Mouse (Mus musculus): ENCODE data around the gene Olfr138. TPM values are rescaled to one million over a fixed set of nuclear protein-coding genes. Genes with fewer than 3 reads are reported as not detected.

Gene Olfr138
- not detected in 2 replicates for polyA plus RNA-seq (2016; fragmentation: Nextera tagmentation; extraction: Ambion mirVana)

DNA sequence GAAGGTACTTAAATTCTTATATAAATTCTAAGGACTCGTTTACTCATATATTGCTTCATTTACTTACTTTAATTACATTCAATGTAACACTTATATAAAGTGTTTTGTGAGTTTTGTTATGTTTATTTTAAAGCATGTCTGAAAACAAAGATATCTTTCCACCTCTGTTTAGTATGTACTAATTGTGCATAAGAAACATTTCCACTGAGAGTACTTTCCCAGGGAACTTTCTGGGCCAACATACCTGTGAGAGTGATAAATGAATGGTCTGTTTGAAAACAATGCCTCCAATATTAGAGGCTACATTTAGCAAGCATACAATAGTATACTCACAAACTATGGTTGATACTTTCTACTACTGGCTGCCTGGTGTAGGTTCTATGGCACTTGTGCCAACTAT lies at the start of gene Olfr138:
Gene Olfr138 (plus strand): TSS at position 301 of the 400 bp plus-strand sequence.
- 88% methylated on average over 1 of the region's 1 CpGs for WGBS
- Histone ChIP-seq H3K4me3 (no peak within 1 kb of the TSS), H3K4me1 (no peaks in the 10 kb centered on the region), H3K27me3 (ENCODE audit: poor library complexity, severe bottlenecking) (no peaks in the 10 kb centered on the region), H3K9me3 (peaks cover 15% of the 10 kb centered on the region; the same call in 1 of the 2 replicates), H3K27ac (no peak within 1 kb of the TSS), H3K36me3 (replicated peaks) (no peaks in the 10 kb centered on the region)
- no peak for DNase-seq (ENCODE audit: extremely low spot score, low spot score)

DNA sequence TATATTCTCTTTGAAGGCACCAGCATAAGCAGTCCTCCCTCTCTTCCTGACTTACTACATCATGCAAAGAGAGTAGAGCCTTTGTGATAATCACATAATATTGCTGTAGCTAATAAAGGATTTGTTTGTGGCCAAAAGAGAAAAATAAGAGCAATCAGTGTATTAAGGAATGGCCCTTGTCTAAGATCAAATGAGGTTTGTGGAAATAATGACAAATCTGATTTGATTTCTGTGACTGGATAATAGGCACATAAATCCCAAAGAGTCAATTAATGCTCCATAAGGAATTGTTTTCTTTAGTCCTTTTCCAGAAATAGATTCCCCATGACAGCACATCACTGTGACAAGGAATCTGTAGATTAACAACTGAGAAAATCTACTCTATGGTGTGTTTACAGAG lies 46.6 kb downstream of the Olfr138 start, which contains the start of gene Olfr137:
Gene Olfr137 (minus strand): TSS at position 101 of the 400 bp plus-strand sequence.
- Histone ChIP-seq H3K27me3 (ENCODE audit: poor library complexity, severe bottlenecking) (no peaks in the 10 kb centered on the region), H3K36me3 (replicated peaks) (no peaks in the 10 kb centered on the region), H3K9me3 (peaks cover 12% of the 10 kb centered on the region), H3K27ac (no peak within 1 kb of the TSS), H3K4me1 (no peaks in the 10 kb centered on the region), H3K4me3 (no peak within 1 kb of the TSS)
- no peak for DNase-seq (ENCODE audit: extremely low spot score, low spot score)

Other genes starting within 250 kb of the Olfr138 start
- not detected in 2 replicates for gene Olfr129, start 201.0 kb upstream of the Olfr138 start, polyA plus RNA-seq (2016; fragmentation: Nextera tagmentation; extraction: Ambion mirVana)
- gene Olfr130, start 197.1 kb upstream of the Olfr138 start, polyA plus RNA-seq (2016; fragmentation: Nextera tagmentation; extraction: Ambion mirVana), result not detected in 2 replicates
- gene Olfr131, start 172.3 kb upstream of the Olfr138 start, polyA plus RNA-seq (2016; fragmentation: Nextera tagmentation; extraction: Ambion mirVana), result not detected in 2 replicates
- gene Olfr132, start 126.5 kb upstream of the Olfr138 start, polyA plus RNA-seq (2016; fragmentation: Nextera tagmentation; extraction: Ambion mirVana), result not detected in 2 replicates
- gene Olfr133, start 115.8 kb upstream of the Olfr138 start, polyA plus RNA-seq (2016; fragmentation: Nextera tagmentation; extraction: Ambion mirVana), result not detected in 2 replicates
- not detected in 2 replicates for gene Olfr134, start 89.6 kb upstream of the Olfr138 start, polyA plus RNA-seq (2016; fragmentation: Nextera tagmentation; extraction: Ambion mirVana)
- gene Olfr135, start 56.7 kb upstream of the Olfr138 start, polyA plus RNA-seq (2016; fragmentation: Nextera tagmentation; extraction: Ambion mirVana), result not detected in 2 replicates
- not detected in 2 replicates for gene Olfr137, start 46.5 kb downstream of the Olfr138 start, polyA plus RNA-seq (2016; fragmentation: Nextera tagmentation; extraction: Ambion mirVana)
- gene Olfr136, start 68.8 kb downstream of the Olfr138 start, polyA plus RNA-seq (2016; fragmentation: Nextera tagmentation; extraction: Ambion mirVana), result not detected in 2 replicates
- not detected in 2 replicates for gene Esp36, start 159.2 kb downstream of the Olfr138 start, polyA plus RNA-seq (2016; fragmentation: Nextera tagmentation; extraction: Ambion mirVana)

Data from forebrain, embryonic 10.5 days (tissue).